Mouse (Mus musculus) neural tube, embryonic 14.5 days (tissue): ENCODE measurements around the gene Sema4c. TPM values are rescaled to one million over a fixed set of nuclear protein-coding genes. Genes with fewer than 3 reads are reported as not detected.

Source experiments
- ATAC-seq: fragments of 200-750 bp; cut with Nextera tagmentation; 2 replicates; pipeline ENCODE4 v1.8.0; 2017; ENCODE audit warnings: low read depth, mild to moderate bottlenecking, moderate TSS enrichment, moderate library complexity
- H3K27ac ChIP-seq: fragments of 300-500 bp; sonication (generic); 2 replicates; pipeline ENCODE4 v1.5.1; 2014; ENCODE audit warnings: low read depth, mild to moderate bottlenecking, control low read depth, low read length, moderate library complexity, mixed read lengths
- H3K27me3 ChIP-seq: fragments of 300-500 bp; sonication (generic); 2 replicates; pipeline ENCODE4 v1.6.1; 2014; ENCODE audit warnings: low read length; ENCODE audit not compliant: control insufficient read depth, insufficient read depth
- H3K36me3 ChIP-seq: fragments of 300-500 bp; sonication (generic); 2 replicates; pipeline ENCODE4 v1.6.1; 2014; ENCODE audit warnings: low read length, mixed read lengths; ENCODE audit not compliant: control insufficient read depth, insufficient read depth
- H3K4me1 ChIP-seq: fragments of 300-500 bp; sonication (generic); 2 replicates; pipeline ENCODE4 v1.6.1; 2014; ENCODE audit warnings: low read length; ENCODE audit not compliant: control insufficient read depth, insufficient read depth
- H3K4me2 ChIP-seq: fragments of 300-500 bp; sonication (generic); 2 replicates; pipeline ENCODE4 v1.6.1; 2014; ENCODE audit warnings: mild to moderate bottlenecking, low read depth, low read length, control low read depth
- H3K4me3 ChIP-seq: fragments of 300-500 bp; sonication (generic); 2 replicates; pipeline ENCODE4 v1.5.1; 2014; ENCODE audit warnings: low read depth, low read length, control low read depth, mixed read lengths
- H3K9ac ChIP-seq: fragments of 300-500 bp; sonication (generic); replicated peaks from 2 replicates; pipeline ENCODE4 v1.6.1; 2014; ENCODE audit warnings: low read depth, mild to moderate bottlenecking, control low read depth, low read length, mixed read lengths
- H3K9me3 ChIP-seq: fragments of 300-500 bp; sonication (generic); 2 replicates; pipeline ENCODE4 v1.6.1; 2016; ENCODE audit warnings: low read length; ENCODE audit not compliant: control insufficient read depth
- WGBS: fragments of 180-500 bp; shearing (Covaris S2); extraction: QIAGEN DNeasy Blood & Tissue Kit; methylation state at CpG from one replicate; pipeline ENCODE4 v1.1.7; 2014; 5-methylcytosine and 5-hydroxymethylcytosine counted together
- polyA plus RNA-seq: library from polyadenylated mRNA; unstranded; fragments of >200 nt; fragmentation: Nextera tagmentation; extraction: Ambion mirVana; gene quantifications from 2 replicates; pipeline ENCODE4 v1.2.1, GENCODE M21; 2014

Sema4c gene
- polyA plus RNA-seq, 1 experiment from 2014 or later = 5.2 TPM

DNA sequence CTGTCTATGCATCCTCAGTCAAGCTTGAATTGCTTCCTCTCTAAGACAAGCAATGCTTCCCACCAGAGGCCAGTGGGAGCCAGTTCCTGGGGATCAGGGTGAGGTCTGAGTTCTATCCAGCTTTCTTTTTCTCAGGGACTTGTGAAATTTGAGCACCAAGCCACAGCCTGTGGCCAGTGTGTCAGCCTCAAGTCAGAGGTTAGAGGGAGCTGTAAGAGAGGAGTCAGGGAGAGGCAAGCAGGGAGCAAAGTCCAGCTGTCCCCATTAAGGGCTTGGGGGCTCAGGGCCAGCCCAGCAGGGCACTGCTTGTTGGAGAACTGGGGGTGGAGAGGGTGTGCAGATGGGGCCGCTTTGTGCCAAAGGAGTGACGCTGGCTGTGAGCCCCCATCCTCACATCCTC, 5.0 kb upstream of the Sema4c start:
- no peaks in the 10 kb centered on the region for H3K27me3 ChIP-seq
- no peak overlapping the region for H3K4me2 ChIP-seq
- peaks cover 9% of the 10 kb centered on the region for H3K4me1 ChIP-seq
- no peak for ATAC-seq
- H3K27ac ChIP-seq = no peak overlapping the region
- no peak overlapping the region for H3K9ac ChIP-seq
- H3K36me3 ChIP-seq = no peaks in the 10 kb centered on the region
- no peak overlapping the region for H3K4me3 ChIP-seq
- WGBS = 89% methylated on average over 2 of the region's 2 CpGs
- no peaks in the 10 kb centered on the region for H3K9me3 ChIP-seq

DNA sequence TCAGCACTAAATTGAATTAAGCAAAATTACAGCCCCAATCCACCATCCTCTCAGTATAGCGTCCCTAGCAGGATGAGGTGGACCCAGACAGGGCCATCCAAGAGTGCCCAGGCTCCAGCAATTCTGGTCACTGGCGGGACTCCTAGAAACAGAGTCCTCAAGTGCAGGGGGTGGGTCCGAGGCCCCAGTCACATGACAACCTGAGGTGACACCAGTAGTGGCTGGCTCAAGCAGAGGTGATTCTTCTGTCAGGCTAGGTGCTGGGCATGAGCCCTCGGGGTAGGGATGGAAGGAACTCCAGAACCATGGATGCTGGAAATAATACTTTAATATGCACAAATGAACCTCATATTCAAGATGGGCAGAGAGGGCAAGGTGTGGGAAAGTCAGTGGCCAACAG, 4.2 kb upstream of the Sema4c start:
- 60% methylated on average over 4 of the region's 4 CpGs for WGBS
- no peak for ATAC-seq
- Histone ChIP-seq H3K36me3 (no peaks in the 10 kb centered on the region), H3K4me2 (no peak overlapping the region), H3K9me3 (no peaks in the 10 kb centered on the region), H3K4me3 (no peak overlapping the region), H3K4me1 (peaks cover 9% of the 10 kb centered on the region), H3K27ac (no peak overlapping the region), H3K27me3 (no peaks in the 10 kb centered on the region; the same call in 1 of the 2 replicates), H3K9ac (no peak overlapping the region)

DNA sequence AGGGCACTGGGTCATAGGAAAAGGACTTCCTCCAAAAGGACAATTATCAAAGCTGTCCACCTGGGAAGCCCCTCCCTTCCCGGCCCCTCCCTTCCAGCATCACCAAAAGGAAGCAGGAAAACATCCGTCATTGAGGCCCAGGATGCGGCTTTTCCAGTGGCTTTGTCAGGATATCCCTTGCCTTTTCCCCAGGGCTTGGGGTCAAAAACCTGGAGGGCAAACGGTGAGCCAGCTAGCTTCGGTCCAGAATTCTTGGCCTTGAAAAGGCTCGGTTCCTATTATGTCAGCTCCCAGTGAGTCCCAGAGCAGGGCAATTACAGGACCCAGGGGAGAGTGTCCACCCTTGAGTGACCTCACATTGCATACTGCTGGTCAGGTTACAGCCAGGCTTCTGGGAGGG, 2.8 kb upstream of the Sema4c start:
- no peaks in the 10 kb centered on the region for H3K9me3 ChIP-seq
- H3K4me2 ChIP-seq = no peak overlapping the region
- 50% methylated on average over 6 of the region's 6 CpGs for WGBS
- no peak for ATAC-seq
- H3K4me3 ChIP-seq = no peak overlapping the region
- no peak overlapping the region for H3K9ac ChIP-seq
- H3K27ac ChIP-seq = no peak overlapping the region
- H3K36me3 ChIP-seq = no peaks in the 10 kb centered on the region
- peaks cover 9% of the 10 kb centered on the region for H3K4me1 ChIP-seq
- H3K27me3 ChIP-seq = no peaks in the 10 kb centered on the region; the same call in 1 of the 2 replicates

DNA sequence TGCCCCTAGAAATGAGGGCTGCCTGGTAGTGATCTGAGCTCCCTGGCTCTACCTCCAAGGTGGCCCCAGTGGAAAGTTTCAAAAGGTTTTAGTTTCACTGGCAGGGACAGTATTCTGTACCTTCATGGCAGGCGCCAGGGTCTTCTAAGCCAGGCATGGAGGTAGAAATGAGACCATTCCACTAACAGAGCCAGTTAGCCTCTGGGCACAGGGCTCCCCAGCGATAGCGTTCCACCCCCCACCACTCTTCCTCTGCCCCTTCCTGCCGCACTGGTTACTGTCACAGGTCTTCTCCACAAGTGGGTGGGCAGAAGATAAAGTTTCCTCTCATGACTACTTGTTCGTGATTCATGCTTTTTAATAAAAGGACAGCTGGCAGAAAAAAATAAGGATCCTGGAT, 1.7 kb upstream of the Sema4c start:
- ATAC-seq = no peak
- Histone ChIP-seq H3K27me3 (no peaks in the 10 kb centered on the region; the same call in 1 of the 2 replicates), H3K4me1 (peaks cover 20% of the 10 kb centered on the region), H3K27ac (no peak overlapping the region), H3K4me2 (no peak overlapping the region), H3K4me3 (no peak overlapping the region), H3K36me3 (no peaks in the 10 kb centered on the region), H3K9ac (no peak overlapping the region), H3K9me3 (no peaks in the 10 kb centered on the region)
- 67% methylated on average over 5 of the region's 5 CpGs for WGBS

DNA sequence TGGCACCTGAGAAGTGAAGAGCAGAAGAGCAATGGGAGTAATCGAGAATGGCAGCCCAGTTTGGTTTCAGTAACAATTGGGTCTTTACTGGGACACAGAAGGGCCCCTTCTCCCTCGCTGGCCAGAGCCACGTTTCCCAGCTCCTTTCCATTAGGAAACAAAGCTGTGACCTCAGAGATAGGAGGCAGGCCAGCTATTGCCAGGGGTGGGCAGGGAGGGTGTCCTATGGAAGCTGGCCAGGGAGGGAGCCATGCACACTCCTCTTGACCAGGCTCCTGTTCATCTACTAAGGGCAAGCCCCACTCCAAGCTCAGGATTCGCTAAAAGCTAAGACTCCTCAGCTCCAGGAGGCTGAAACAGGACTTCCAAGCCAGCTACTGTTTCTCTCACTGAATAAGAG, 1.1 kb upstream of the Sema4c start:
- H3K9ac ChIP-seq = peak overlapping the region; percentile 99; the same call in 1 of the 2 replicates
- no peaks in the 10 kb centered on the region for H3K9me3 ChIP-seq
- 2% methylated on average over 4 of the region's 4 CpGs for WGBS
- ATAC-seq = no peak
- H3K36me3 ChIP-seq = 0 out of 2 replicates have a peak, but pooled peaks cover 4% of the 10 kb centered on the region
- H3K27me3 ChIP-seq = no peaks in the 10 kb centered on the region; the same call in 1 of the 2 replicates
- peak overlapping the region; percentile 97; the same call in 1 of the 2 replicates for H3K4me2 ChIP-seq
- H3K27ac ChIP-seq = no peak overlapping the region
- no peak overlapping the region for H3K4me3 ChIP-seq
- peaks cover 26% of the 10 kb centered on the region for H3K4me1 ChIP-seq

DNA sequence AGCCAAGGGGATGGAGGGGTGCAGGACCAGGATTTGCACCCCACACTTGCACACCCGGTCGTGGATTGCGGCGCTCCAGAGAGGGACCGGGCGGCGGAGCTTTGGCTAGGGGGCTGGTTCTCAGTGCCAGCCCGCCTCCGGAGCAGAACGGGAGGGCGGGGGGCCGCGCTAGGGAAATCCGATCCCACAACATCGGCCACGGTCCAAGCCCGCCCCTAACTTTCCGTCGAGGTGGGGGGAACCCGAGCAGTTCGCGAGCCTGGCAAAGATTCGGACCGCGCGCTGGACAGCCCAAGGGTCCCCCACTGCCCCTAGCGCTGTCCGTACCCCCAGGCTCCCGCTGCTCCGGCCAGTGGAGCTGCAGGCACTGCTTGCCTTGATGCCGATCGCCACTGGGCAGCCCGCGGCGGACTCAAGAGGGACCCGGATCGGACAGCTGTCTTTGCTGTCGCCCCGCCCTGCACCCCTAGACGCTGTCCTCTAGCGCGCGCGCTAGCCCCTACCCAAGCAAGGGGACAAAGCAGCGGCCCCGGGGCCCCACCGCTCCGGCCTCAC, 615 bp downstream of the Sema4c start:
- Histone ChIP-seq H3K9me3 (no peaks in the 10 kb centered on the region), H3K9ac (peak overlapping the region; percentile 99), H3K4me3 (peak overlapping the region; percentile 98), H3K27me3 (no peaks in the 10 kb centered on the region; the same call in 1 of the 2 replicates), H3K4me2 (peak overlapping the region; percentile 97), H3K4me1 (peaks cover 28% of the 10 kb centered on the region), H3K36me3 (peaks cover 19% of the 10 kb centered on the region), H3K27ac (peak overlapping the region; percentile 99)
- peak; percentile 59 for ATAC-seq
- under 1% methylated on average over 47 of the region's 48 CpGs for WGBS

DNA sequence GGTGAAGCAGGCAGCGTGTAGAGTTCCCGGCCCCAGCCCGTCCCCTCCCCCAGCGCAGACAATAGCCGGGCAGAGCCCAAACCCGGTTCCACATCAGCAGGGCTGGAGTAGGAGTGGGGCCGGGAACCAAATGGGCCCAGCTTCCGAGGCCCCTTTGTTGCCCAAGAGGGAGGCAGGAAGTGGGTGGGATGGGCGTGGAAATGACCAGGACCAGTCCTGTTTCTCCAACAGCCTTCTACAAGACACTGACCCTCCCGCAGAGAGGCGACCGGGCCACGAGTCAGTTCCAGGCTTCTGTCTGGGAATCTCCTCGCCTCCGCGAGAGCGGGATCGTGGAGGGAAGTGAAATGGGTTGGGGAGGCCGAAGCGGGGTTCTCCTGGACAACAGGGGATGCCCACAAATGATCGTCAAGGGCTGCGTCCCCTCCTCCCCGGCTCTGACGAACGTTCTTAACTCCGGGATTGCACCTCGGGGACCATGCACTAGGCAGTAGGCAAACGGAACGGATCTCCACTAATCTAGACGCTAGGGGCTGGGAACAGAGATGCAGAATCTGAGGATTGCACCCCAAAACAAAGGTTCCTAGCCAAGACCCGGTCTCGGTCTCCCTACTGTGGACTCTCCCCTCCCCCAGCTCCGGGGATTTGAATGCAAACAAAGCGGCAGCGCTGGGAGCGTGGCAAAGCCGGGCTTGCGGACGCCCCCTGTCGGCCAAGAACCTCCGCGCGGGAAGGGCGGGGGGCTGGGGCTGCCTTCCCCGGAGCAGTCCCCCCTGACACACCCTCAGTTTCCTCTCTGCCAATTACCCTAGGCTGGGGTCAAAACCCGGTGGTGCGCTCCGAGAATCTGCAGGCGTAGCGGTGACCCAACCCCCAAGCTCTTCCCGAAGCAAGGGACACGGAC, 1.3 kb downstream of the Sema4c start:
- Histone ChIP-seq H3K27me3 (no peaks in the 10 kb centered on the region; the same call in 1 of the 2 replicates), H3K9ac (peak overlapping the region; percentile 99)
- WGBS = 0% methylated on average over 52 of the region's 52 CpGs

GRCm38 (mm10) chr1:36555798-36556395, 2.3 kb downstream of the Sema4c start:
- Histone ChIP-seq H3K4me1 (peaks cover 28% of the 10 kb centered on the region), H3K27me3 (no peaks in the 10 kb centered on the region; the same call in 1 of the 2 replicates), H3K4me2 (peak overlapping the region; percentile 97), H3K36me3 (peaks cover 35% of the 10 kb centered on the region), H3K4me3 (peak overlapping the region; percentile 98), H3K9ac (peak overlapping the region; percentile 99), H3K9me3 (no peaks in the 10 kb centered on the region), H3K27ac (peak overlapping the region; percentile 99)
- 0% methylated on average over 8 of the region's 8 CpGs for WGBS
- ATAC-seq = no peak

More for the DNA sequence above, 1.3 kb downstream of the Sema4c start:
- Histone ChIP-seq H3K4me1 (peaks cover 28% of the 10 kb centered on the region), H3K27ac (peak overlapping the region; percentile 99), H3K36me3 (peaks cover 26% of the 10 kb centered on the region), H3K4me2 (peak overlapping the region; percentile 97), H3K4me3 (peak overlapping the region; percentile 98), H3K9me3 (no peaks in the 10 kb centered on the region)
- peak; percentile 82 for ATAC-seq
